Mouse (Mus musculus): Measurements from ENCODE around the gene Zmiz1.

Gene Zmiz1

DNA sequence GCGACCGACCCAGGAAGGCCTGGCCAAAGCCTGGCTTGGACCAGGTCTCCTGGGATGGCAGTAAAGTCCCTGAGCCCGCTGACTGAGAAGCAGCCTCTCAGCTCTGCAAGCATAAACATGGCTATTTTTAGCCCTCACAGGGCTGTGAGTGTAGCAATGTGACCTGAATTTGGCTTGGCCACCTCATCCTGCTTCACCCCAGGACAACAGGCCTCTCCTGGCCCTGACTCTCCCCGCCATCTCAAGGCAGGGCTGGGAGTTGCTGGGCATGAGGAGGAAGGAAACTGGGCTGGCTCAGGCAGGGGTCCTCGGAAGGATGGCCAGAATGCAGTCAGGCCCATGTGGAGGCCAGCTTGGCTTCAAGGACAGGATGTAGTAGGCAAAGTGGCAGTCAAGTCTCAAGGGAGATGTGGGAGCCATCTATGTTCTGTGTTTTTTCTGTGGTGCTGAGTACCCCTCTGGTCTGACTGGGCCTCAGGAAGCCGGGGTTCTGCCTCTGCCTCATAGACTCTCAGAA, 29.2 kb downstream of the Zmiz1 start:
- intact Hi-C loops (cut with DNase I): no loop called here

DNA sequence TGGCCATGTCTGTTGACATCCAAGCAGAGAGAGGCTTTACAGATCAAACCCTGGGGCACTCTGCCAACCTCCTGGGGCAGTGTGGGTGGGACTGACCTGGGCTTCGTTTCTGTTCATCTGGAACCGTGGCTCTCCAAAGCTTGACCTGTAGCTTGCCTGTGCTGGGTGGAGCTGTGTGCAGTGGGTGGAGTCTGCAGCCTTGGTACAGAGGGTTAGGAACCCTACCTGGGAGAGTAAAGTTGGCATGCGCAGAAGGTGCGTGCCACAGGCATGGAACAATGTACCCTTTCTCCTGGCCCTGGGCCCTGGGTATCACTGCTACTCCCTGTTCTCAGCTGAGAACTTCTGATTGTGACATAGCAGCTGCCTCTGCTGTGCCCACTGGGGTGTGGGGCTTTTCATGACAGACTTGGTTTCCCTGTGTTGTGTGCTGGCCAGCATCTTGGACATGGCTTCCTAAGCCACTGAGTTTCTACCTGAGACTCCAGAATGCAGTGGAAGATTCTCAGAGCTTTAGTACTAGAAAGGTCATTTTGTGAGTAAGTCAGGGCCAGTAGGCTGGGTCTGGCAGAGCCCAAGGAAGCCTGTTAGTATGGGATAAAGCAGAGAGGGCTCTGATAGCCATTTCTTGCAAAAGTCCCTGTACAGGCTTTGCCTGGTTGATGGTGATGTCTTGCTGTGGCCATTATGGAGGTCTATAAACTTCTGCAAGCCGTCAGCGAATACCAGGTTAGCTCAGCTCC, 30.5 kb downstream of the Zmiz1 start:
- intact Hi-C loops (cut with DNase I): no loop called here

DNA sequence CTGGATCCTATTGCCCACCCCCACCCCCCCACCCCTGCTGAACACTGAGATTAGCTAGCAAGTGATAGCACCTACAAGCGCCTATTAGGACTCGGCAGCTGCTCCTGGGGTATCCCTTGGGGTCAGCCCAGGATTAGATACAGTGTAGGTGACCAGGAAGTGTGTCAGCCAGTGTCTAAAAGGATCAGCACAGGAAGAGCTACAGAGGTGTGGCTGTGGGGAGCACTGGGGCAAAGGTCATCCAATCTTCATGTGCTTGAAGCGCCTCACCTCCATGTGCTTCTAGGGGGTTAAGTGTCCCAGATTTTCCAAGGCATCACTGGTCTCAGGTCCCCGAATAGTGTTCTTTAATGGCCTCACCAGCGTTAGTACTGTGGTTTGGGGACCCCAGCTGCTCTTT, 33.0 kb downstream of the Zmiz1 start:
- intact Hi-C loops (cut with DNase I): no loop called here

DNA sequence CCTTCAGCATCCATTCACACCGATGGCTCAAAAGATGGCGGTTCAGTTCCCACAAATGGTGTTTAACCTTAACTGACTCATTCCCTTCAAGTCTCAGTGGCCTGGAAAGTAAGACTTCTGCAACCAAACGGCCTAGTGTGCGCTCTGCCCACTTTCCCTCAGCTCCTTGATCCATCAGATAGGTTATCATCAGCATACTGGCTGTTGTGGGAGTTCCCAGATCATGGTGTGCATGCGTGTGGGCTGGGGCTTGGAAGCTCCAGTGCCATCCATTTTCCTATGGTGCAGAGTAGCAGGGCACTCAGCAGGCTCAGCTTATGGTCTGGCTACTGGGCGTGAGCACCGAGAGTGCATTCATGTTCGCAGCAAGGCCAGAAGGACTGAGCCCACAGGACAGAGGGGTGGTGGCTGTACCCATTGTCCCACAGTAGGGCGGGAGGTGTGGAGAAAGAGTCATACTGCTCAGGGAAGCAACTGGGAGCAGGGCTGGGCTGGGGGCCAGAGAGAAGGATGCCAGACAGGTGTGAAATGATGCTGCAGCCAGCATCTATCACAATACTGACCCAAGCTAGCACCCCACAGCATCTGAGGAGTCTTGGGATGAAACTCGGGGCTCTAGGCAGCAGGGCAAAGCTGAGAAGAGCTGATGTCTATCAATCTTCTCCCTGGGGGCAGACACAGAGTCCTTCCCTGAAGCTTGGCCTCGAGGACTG, 33.7 kb downstream of the Zmiz1 start:
- intact Hi-C loops (cut with DNase I): no loop called here

DNA sequence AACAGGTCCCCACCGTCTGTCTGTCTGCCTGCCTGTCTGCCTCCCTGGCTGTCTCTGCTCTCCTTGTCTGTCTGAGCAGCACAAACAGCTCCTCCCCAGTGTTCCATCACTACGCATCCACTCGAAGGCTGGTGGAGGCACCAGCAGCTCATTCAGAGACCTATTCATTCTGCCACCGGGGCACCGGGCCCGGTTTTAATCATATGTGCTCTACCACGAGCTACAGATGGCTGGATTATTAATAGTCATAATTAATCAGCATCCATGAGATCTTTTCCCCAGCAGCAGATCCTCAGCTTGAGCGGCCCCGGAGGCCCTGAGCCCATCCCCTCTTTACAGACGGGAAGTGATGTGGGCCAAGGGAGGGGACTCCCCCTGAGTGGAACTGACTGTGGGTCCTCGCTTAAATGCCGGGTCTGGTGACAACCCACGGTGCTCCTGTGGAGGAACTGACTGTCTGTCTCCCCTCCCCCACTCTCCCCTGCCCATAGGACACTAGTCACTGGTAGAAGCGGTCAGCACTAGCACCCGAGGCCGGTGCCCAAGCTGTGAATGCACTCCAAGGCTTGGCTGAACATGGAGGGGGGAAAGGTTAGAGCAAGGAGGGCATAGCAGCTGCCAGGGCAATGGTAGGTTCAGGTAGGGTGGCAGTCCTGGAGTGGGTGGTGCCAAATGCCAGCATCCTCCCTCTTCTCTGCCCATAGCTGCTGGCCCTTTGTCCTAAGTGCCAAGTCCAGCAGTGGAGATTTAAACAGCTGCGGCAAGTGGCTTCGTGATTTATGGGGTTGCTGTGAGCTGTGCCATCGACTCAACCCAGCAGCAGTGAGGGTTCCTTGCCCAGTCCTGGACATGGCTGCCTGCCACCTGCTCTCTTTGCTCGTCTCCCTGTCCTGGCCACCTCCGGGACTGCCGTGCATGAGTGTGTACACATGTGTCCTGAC, 34.6 kb downstream of the Zmiz1 start:
- intact Hi-C loops (cut with DNase I): no loop called here

DNA sequence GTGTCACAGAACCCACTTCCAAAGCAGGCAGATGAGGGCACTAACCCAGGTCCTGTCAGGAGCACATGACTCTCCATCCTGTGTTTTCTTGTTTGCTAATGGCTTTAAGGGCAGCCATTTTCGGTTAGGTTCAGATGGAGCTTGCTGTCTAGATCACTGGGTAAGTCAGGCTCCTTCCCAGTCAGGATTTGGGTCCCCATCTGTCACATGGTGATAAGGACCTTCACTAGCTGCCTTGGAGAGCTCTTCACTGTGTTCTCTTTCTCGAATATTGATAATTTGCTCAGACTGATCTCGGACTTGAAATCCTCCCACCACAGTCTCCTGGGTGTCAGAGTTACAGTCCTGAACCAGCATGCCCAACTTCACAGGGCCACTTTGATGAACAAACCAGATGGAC, 35.8 kb downstream of the Zmiz1 start:
- intact Hi-C loops (cut with DNase I): no loop called here

DNA sequence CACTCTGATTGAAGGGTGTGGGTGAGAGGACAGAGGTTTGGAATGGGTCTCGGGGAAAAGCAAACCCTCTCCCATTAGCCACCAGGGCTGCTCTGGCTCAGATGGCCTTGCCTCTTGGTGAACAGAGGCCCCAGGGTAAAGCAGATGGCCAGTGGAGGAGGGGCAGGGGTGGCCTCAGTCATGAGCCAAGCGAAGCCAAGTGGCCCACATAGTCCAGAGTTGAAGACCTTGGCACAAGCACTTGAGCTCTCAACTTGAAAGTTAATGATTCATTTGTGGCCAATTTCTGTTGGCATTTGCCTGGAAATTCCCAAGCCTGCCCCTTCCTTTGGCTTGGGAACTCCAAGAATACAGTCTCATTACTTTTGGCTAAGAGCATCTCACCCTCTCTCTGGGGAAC, 37.1 kb downstream of the Zmiz1 start:
- intact Hi-C loops (cut with DNase I): no loop called here

DNA sequence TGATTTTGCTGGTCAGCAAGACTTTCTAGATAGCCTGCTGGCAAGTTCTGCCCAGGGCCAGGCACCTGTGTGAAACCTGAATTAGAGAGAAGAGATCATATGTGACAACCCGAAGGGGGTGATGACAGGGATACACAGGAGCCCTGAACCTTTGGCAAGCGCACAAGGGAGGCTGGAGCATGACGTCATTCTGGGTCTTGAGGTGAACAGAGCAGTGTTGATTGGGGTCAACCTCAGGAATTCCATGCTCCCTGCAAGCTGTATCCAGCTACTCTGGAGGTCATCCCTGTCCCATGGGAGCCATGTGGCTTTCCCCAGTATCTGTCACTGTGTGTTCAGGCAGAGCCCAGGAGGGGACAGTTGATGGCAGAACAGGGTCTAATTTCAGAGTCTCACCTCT, 38.0 kb downstream of the Zmiz1 start:
- intact Hi-C loops (cut with DNase I): no loop called here

DNA sequence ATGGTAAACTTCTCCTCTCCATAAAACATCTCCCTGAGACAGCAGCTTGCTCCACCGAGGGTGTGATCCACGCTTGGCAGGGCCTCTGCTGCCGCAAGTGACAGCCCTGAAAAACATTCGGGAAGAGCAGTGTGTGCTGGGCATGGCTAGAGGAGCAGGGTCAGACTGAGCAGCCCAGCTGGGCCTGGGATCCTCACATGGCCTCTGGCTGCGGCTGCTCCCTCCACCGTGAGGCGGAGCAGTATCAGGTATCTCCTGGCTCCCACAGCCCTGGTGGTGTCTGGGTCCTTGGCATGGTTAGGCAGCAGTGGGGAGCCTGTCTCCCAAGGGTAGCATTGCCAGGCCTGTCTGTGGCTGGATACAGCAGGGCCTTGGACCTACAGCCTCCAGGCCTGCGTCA, 38.6 kb downstream of the Zmiz1 start:
- intact Hi-C loops (cut with DNase I): no loop called here

DNA sequence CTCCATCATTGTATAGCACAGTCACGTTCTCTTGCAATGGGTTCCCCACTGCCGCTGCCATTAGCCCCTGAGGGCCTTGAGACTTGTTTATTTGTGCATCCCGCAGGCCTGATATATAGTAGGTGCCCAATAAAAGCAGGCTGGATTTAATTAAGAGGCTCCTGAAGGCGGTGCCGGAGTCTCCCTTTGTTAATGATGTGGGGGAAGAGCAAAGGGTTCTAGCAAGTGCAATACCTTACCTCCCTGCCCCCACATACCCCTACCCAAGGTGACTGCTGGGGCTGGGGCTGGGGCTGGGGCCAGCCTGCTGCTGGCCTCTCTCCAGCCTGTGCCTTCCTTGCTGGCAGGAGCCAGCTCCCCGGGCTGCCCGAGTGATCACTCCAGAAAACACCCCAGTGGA, 39.4 kb downstream of the Zmiz1 start:
- intact Hi-C loops (cut with DNase I): no loop called here

DNA sequence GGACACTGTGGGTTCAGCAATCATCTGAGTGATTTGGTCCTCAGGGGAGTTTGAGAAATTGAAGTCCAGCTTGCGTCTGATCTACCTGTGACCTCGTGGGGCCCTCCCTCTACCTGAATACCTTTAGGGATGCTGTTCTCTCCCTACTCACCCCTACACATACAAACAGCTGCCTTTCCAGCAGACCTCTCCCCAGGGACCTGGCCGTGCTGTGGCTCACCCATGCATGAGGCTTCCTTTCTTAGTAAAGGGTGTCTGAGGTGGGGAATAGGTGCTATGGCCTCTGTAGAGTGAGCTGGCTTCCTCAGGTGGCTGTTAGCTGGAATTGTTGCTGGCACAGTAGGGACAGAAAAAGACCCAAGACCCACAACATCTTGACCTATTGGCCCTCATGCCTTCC, 40.5 kb downstream of the Zmiz1 start:
- intact Hi-C loops (cut with DNase I): no loop called here

DNA sequence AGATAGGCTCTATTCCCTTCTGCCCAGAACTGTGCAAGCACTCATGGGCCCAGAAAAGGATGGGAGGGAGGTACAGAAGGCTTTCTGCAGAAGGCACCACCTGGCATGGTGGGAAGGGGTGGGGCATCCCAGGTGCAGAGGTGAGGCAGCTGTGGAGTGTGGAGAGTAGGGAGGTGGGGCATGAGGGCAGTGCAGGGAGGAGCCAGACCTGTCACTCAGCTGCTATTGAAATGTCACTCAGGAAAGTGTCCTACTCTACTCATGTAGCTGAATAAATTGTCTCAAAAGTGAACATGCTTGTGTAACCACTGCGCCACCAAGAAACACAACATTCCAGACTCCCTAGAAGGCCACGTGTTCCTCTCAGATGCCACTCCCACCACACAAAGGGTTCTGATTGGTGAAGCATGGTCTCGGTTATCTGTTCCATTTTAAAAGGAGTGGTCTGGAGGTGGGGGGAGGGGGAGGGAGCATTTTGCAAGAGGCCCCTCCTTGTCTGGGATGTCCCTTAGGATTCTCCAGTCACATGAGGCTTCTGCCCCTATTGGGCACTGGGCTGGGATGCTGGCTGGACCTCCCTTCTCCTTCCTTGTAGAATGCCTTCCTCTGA, 41.6 kb downstream of the Zmiz1 start:
- intact Hi-C loops (cut with DNase I): loop anchor here (5.0 kb wide), 1 partner anchor 33 kb away; no protein-coding TSS in a partner anchor

DNA sequence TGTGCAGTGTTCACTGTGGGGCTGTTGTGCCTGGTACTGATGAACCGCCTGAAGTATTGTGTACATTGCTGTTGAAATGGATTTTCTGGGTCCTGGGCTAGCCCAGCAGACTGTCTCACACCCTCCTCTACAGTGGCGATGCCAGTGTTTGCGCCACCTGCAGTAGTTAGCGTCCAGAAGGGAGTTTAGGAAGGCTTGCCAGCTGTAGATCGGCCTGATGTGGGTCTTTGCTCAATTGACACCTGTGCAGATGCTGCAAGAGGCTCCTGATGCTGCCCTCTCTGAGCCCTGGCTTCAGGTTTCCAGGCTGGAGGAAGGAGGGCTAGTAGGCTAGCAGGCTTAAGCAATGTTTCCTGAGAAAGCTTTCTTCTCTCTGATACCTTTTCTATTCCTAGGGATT, 42.5 kb downstream of the Zmiz1 start:
- intact Hi-C loops (cut with DNase I): loop anchor here (5.0 kb wide), 1 partner anchor 34 kb away; no protein-coding TSS in a partner anchor

DNA sequence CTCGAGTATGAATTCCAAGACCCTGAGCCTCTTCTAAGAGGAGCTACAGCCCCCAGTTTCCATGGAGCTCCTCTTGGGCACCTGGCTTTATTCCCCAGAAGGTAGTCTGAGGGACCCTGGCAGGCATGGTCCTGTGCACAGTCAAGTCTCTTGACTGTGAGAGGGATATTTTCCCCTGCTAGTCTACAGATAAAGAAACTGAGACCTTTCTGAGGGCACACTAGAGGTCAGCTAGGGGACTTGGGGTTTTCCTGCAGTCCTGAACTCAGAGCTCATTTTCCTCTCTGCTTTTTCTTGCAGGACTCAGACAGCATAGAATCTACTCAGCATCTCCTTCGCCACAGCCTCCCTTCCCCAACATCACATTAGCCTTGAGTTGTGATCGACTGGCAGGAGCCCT, 43.4 kb downstream of the Zmiz1 start:
- intact Hi-C loops (cut with DNase I): loop anchor here (5.0 kb wide), 1 partner anchor 35 kb away; no protein-coding TSS in a partner anchor

DNA sequence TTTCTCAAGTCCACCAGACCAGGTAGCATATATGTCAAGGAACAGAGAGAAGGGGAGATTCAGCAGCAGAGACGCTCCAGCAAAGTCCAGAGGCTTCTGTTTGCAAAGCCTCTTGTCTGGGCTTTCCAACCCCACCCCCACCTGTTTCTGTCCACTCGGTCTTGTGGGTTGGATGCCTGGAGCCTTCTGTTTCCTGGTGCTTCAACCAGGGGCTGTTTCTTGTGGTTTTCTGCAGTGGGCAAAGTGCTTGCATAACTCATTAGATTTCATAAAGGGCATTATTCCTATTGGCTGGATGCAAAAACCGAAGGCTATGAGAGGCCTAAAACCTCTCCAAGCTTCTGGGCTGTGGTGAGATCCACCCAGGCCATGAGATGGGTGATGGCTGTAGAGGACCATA, 45.3 kb downstream of the Zmiz1 start:
- intact Hi-C loops (cut with DNase I): loop anchor here (5.0 kb wide), 1 partner anchor 37 kb away; no protein-coding TSS in a partner anchor

DNA sequence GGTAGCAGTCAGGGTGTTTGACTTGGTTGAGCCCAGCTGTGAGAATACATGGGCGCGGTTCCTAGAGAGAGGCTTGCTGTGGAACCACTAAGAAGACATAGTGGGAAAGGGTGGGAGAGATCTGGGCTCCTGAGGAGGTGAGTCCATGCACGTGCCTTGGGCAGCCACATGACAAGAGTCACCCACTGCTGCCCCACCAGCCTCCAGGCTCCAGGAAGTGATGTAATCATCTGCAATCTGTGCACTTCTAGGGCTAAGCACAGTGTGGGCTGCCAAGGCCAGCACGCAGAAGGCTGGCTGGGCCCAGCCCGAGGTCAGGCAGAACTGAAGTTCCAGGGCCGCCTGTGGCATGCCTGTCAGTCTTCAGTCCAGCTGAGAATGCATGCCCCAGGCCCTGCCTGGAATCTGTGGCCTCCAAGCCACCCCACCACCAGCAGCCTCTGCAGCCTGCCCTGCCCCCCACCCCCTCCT, 46.3 kb downstream of the Zmiz1 start:
- intact Hi-C loops (cut with DNase I): no loop called here

DNA sequence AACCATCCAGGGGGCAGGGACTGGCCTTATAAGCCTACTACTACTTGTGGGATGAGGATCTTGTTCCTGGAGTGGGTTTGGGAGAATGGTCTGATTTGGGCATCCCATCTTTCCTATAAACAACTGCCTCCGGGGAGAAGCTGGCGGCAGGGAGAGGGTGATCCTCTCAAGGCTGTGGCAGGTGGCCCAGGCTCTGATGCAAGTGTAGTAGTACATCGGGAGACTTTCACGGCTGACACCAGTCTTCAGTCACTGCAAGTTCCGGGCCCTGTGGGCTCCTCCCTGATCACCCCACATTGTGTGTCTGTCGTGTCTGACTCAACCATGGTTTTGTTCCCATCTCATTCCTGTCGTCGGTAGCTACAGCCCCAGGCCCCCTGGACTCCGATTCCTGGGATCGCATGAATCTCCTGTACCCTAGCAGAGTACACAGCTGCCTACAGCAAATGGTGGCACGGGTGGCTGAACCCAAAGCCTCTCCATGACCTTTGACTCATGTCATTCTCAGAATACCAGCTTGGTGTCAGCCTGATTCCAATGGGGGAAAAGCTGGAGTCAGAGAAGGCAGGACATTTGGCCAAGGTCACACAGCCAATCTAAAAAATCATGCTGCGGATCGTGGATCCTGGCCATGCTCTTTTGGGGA, 49.2 kb downstream of the Zmiz1 start:
- intact Hi-C loops (cut with DNase I): no loop called here

DNA sequence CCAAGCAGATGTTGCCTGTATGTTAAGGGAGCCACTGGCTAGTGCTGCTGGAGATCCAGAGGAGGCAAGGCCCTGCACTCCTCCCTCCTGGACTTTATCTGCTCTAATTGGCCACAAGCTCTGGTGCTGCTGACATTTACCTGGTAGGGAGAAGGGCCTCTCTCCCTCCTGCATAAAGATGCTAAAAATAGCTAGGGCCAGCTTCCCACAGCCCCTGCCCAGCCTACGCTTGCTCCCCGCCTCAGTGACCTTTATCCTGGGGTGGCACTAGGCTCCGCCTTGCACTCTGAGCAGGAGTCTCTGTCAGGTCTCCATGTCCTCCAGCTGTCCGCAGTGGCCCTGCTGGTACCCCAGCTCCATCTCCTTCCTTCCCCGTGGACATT, 49.8 kb downstream of the Zmiz1 start:
- intact Hi-C loops (cut with DNase I): no loop called here

DNA sequence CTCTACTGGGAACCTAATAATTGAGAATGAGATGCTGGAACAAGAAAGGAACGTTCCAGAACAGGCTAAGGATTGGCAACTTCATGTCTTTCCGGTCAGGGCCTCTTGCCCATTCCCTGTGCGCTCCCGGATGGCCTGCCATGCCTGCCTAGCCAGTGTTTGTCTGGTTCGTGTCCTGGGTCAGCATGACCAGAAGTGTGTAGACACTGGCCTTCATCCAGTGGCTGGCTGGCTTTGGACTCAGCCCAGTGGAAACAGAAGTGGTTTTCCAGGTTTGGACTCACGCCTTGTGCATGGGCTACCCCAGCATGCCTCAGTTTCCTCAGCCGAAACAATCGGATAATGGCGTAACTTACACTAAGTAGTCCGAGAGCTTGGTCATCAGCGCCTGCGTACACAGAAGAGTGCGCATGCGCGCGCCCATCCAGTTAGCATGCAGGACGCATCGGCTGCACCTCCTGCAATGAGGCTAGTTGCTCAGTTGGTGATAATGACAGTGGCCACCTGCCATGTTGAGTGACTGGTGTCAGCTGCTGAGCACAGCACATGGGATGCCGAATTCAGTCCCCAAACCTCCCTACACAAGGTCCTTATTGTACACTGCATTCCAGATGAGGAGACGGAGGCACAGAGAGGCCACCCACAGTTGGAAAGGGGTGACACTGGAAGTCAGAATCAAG, 50.6 kb downstream of the Zmiz1 start:
- intact Hi-C loops (cut with DNase I): no loop called here

DNA sequence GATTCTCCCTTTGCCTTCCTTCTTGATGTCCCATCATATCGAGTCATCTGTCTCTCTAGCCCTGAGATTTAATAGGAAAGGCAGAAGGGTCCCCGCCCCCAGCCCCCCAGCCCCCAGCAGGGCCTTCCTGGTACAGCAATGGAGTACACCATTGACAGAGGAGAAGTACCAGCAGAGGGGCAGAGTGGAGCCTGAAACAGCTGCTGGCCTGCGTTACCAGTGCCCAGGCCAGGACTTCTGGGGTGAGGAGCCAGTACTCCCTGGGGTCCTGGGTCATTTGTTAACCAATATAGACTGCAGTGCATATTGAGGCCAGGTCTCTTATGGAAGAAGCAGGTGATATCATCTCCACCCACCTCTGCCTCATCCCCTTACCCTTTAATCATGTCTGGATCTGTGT, 51.4 kb downstream of the Zmiz1 start:
- intact Hi-C loops (cut with DNase I): no loop called here

Data from adrenal gland (tissue).